Mouse (Mus musculus) adrenal gland, adult (tissue): ENCODE measurements around the gene Rapgef3.

ENCODE experiments used
- DNase-seq, 2 experiments: peaks; one replicate each; pipeline ENCODE4 v3.0.0; 2022 to 2023; ENCODE audit warnings: low spot score in 1 of 2; ENCODE audit not compliant: inconsistent age in 2 of 2

The Rapgef3 gene

DNA sequence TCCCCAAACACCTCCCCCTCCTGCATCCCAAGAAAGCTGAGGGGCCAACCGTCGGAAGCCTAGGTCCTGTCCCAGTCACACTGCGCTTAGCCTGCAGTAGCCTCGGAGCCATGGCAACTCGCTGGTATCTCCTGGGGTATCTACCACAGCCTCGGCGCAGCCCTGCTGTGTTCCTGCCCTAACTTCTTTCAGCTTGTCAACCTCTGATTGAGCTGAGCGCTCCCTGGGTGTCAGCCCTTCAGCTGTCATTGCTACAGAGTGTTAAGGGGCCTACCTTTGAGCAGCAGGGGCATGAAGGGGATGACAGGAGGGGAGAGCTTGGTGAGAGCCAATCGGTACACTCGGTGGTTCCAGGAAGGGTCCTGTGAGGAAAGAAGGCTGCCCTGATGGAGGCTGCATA, 19.5 kb downstream of the Rapgef3 start:
- DNase-seq = no peak

DNA sequence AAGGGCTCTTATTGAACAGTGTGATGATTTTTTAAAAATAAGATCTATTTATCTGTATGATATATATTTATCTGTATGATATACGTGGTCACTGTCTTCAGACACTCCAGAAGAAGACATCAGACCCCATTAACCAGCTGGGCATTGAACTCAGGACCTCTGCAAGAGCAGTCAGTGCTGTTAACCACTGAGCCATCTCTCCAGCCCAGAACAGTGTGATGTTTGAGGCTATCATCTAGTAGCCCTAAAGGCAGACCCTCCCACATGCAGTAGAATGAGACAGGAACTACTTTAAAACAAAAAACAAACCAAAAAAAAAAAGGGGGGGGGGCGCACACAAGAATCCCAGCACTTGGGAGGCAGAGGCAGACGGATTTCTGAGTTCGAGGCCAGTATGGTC, 20.3 kb downstream of the Rapgef3 start:
- no peak for DNase-seq

DNA sequence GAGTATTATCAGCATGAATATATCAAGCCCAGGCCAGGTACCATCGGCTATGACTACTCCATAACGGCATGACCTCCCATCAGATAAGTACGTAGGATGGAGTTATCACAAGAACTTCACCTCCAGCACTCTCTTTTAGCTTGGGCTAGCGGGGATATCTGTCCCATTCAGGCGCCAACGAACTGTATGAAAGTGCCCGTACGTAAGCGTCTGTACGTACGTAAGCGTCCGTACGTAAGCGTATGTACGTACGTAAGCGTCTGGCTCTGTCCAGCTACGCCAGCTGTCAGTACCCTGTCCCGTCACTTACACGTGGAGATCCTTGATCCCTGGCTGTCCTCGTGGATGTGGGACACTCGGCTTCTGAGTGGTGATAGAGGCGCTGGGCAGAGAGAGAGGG, 21.0 kb downstream of the Rapgef3 start:
- no peak for DNase-seq

DNA sequence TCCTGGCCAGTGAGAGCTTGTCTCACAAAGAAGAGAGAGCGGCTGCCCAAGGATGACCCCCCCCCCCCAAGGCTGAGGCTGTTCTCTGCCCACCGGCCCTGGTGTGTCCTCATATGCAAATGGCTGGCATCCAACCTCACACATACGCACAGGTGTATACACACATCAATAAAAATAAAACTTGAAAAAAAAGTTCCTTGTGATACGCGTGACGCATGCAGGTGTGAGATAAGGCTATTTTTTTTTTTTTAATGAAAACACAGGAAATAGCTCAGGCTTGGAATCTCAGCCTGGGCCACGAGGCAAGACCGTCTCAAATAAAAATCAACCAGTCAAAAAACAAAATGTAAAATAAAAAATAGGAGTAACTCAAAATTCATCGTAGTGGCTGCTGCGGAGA, 21.5 kb downstream of the Rapgef3 start:
- DNase-seq = no peak

DNA sequence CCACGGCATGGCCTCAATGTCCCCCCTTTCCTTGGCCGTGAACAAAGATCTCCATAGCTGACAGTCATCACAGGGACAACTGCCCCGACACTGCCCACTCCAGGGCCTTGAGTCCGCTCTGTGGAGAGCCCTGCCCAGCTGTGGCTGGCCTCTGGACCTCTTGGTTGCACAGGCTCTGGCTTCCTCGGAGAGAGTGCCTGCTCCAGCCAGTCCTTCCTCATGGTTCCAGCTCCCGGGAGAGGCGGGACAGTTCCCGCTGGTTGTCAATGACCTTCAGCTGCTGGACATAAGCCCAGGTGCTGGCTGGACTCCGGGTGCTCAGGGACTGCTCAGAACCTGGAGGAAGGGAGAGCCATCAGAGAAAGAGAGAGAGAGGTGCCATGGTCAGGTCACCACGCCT, 22.4 kb downstream of the Rapgef3 start:
- peak; percentile 91 to 94 for DNase-seq

DNA sequence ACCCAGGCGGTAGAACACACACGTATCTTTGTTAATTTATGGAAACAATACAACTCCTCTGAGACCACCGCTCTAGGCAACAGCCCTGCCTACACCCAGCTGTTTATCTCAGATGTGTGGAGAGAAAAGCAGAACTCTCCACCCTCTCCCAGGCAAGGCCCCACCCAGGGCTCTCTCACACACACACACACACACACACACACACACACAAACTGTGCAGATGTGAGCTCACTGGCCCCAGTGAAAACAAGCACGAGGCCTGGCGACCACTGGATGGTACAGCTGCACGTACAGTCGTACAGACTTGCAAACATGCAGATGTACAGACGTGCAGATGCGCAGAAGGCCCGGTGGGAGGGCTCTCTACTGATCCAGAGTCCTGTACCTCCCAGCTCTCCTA, 22.8 kb downstream of the Rapgef3 start:
- DNase-seq = no peak

DNA sequence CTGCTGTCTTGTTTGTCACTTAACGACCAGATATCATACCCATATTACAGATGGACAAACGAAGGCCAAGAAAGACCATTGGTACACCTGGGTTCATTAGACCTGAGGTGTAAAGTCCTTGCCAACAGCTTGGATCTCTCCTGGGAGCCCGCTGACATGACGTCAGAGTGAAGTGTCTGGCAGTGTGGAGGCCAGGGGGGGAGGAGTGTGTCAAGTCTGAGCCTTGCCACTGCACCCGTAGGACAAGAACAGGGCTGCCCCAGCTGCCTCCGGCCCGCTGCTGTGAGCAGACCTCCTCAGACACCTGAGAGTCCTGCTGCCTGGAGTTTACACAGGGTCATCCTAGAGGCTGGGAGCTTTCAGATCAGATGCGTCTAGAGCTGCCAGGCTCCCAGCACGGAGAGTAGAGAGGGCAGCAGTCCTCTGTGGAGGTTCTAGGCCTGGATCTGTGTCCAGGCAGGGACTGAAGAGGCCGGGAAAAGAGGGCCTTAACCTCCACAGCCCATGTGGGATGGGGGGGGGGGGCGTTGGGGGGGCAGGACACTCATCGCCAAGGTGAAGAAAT, 23.7 kb downstream of the Rapgef3 start:
- DNase-seq = peak in 1 of 2 experiments; percentile 59

DNA sequence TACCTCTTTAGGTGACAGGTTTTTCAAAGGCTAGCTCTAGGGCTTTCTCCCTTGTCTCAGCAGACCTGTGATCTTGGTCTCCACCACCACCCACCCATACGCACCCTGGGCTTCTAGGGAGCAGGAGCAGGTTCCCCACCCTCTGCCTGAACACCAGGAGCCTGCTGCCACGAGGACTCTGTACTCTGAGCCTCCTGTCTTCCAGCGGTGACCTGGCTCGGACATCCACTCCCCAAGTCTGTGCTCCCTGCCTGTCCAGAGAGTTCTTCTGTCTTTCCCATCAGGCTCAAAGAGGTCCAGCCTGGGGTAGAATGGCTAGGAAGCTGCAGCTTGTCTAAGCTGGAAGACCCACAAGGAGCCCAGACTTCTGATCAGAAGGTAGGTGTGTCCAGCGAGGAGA, 24.6 kb downstream of the Rapgef3 start:
- DNase-seq = no peak

DNA sequence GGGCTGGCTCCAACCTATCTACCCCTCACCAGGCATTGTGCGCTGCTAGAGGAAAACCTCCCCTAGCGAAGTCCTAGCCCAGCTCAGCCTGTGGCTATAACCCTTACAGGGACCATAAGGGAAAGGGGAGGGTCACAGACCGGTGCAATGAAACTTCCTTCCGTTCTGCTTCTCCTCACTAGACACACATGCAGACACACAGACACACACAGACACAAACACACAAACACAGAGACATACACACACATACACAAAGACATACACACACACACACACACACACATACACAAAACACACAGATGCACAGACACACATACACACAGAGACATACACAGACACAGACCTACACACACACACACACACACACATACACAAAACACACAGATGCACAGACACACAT, 25.2 kb downstream of the Rapgef3 start:
- DNase-seq = no peak

DNA sequence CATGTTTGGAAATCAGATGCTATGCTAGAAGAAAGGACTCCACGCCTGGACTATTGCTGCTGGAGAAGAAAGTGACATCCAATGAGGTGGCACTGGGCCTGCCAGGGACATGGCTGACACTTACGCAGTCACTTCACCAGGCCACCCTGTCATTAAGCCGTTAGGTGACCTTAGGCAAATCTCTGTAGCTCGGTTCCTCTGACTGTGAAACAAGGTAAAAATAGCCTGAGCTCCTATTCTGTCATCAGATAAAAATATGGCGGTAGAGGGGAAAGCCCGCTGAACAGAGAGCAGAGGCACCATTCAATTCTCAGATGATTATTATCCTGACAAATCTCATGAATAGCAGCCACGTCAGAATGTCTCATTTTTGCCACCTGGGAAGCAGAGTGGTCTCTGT, 25.7 kb downstream of the Rapgef3 start:
- peak in 1 of 2 experiments; percentile 32 for DNase-seq

DNA sequence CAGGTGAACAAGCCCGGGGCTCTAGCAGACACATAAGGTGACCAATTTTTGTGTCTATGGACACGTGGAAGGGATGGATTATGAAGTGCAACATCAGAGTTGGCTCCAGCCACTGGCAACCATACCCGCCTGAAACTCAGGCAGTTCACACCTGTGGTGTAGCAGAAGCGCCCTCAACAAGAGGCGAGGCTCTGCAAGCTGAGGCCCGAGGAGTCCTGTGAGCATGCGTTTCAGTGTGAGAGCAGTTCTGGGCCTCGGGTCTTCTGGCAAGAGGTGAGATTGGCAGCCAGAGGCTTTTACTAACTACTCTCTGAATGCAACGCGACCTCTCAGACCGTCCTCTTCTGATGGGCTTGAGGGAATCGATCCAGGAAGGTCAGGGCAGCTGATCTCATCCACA, 26.1 kb downstream of the Rapgef3 start:
- DNase-seq = peak in 1 of 2 experiments; percentile 27

DNA sequence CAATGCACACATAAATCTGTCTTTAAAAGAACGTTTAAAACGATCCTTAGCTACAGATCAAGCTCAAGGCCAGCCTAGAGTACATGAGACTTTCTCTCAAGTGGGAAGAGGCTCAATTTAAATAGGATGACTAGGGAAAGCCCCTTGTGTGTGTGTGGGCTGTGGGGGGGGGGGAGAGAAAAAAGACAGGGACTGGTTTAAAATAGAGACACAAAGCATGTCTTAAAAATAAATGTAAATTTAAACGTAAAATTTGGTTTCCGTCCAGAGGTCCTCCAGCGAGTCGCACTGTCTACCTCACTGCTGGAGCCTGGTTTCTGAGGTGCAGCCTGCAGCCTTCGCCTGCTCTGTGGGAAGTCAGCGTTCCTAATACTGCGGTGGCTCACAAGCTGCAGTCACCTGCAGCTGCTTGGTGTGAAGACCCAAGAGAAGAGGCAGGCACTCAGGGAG, 27.5 kb downstream of the Rapgef3 start:
- DNase-seq = no peak

DNA sequence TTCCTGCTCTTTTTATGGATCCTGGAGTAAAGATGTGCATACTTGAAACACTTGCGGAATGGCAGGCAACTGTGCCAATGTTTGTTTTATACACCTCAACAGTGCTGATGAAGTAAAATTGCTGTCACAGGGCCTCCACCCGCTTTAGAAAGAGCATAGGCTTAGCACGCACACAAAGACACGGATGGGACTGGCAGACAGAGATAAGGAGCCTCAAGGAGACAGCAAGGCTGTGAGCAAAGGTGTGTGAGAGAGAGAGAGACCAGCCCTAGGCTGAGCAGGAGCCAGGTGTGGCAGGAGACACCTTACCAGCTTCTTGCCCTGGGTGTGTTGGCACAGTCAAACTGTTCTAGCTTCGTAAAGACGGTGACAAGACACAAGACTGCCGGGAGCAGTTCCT, 28.8 kb downstream of the Rapgef3 start:
- no peak for DNase-seq

DNA sequence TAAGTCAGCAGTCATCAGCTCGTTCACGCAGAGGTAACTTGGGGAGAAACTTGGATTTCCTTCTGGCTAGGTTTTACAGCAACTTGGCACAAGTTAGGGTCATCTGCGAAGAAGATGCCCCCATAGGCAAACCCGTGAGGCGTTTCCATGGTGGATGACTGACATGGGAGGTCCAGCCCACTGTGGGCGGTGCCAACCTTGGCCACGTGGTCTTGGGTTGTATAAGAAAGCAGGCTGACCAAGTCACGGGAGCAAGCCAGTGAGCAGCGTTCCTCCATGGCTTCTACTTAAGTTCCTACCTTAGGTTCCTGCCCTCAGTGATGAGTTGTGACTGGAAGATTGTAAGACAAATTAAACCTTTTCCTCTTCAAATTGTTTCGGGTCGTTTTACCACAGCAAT, 35.8 kb downstream of the Rapgef3 start:
- DNase-seq = no peak

DNA sequence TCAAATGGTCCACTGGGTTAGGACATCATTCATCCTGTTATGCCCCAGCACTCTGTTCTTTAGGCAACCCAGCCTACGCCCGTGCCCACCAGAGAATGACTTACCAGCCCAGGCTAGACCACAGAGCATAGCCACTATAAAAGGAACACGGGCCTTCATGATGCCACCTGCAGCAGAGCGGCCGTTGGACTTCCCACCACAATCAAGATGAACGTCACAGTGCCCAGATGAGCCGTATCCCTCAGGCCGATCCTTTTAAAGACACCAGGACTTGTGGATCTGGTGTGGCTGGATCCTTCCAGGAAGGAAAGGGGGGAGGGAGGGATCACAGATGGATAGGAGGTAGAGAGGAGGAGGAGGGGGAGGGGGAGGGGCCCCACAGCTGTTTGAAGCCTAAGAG, 36.7 kb downstream of the Rapgef3 start, which contains the start of gene Endou:
Endou (minus strand) TSS at position 229 of the 400 bp plus-strand sequence.
- DNase-seq = no peak

DNA sequence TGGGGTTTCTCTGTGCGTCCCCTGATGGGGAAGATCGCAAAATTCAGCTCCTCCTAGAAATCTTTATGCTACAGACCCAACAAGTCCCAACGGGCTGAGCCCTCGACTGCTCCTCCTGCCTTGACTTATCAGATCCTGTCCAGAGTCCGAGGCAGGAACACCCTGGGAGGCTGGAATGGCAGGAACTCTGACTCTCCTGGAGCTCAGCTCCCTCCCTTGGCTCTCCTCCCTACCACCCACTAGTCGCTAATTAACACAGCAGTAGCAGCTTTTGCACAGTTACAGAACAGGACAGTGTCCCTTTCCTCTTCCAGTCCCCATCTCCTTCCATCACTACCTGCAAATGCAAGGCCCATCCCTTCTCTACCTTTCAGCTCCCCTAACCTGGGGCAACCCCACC, 37.4 kb downstream of the Rapgef3 start:
- no peak for DNase-seq

DNA sequence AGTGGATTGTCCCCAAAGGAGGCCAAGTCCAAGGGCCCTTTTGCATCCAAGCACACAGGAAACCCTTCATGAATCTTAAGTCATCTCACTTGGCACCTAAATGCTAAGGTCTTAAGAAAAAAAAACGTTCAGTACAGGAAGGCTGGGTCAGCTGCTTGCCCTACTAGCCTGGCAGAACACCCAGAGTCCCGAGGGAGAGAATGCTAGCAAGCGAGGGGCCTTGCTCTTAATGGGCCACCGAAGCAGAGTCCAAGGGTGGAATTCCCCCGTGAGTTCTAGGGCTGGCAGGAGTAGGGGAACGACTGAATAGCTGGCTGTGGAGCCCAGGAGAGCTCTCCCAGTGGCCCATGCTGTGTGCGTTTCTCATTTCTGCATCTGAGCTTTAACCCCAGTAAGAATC, 39.0 kb downstream of the Rapgef3 start:
- DNase-seq = no peak

DNA sequence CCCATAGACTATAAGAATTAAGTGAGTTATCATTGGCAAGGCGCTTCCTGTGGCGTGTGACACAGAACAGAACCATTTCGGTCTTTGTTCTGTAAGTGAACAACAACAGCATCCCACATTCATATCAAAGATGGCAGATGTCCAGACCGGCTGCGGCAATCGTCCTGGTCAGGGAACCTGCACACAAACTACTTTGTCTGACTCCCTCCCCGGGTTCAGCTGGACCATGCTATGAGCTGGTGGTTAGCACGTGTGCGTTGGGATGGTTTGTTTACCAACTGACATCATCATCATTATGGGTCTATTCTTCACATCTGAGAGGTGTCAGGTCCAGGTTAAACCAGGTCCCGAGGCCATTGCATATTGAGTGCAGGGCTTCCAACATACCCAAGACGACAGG, 39.4 kb downstream of the Rapgef3 start:
- peak in 1 of 2 experiments; percentile 62 for DNase-seq

DNA sequence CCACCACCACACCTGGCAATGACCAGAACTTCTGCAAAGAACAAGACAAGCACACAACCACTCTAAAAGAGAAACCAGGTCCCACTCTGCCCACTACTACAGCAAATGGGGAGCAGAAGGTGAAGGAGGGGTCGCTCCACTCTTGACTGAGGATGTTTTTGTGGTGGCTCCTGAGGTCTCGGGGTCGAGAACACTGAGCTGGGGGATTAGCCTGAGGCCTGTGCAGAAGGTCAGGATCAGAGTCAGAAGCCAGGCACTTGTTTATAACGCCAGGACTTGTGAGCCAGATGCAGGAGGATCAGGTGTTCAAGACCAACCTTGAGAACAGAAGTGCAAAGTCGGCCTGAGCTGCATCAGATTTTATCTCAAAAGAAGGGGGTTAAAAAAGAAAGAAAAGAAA, 40.3 kb downstream of the Rapgef3 start:
- DNase-seq = no peak

DNA sequence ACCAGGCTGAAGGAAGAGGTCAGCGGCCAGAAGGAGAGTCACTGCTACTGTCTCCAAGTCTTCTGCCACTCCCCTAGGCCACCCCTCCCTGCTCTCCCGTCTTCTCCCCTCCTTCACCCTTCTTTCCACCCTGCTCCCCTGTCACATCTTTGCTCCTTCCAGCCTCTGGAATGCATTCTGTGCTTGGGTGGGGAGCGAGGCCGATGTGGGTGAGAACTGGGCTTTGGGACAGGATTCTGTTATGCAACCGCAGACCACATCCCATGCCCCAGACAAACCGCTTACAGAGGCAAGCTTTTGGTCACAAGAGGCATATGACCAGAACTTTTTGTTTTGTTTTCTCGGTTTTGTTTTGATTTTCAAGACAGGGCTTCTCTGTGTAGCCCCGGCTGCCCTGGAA, 40.7 kb downstream of the Rapgef3 start:
- peak in 1 of 2 experiments; percentile 51 for DNase-seq

DNA sequence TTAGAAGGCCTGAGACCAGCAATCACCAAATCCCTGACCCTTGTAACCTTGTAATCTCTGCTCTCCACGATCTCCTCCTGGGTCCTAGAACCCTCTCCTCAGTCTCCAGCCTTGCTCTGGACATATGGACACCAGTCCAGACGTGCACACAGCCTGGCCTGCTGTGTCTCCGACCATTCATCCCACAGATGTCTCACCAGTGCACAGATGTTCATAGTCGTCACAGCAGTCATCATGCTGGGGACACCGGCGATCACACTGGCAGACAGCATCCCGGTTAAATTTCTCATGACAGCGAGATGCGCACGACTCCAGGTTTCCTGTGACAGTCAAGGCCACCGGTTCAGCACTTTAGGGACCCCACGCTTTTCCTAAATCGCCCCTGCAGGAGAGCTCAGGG, 41.5 kb downstream of the Rapgef3 start:
- DNase-seq = no peak

DNA sequence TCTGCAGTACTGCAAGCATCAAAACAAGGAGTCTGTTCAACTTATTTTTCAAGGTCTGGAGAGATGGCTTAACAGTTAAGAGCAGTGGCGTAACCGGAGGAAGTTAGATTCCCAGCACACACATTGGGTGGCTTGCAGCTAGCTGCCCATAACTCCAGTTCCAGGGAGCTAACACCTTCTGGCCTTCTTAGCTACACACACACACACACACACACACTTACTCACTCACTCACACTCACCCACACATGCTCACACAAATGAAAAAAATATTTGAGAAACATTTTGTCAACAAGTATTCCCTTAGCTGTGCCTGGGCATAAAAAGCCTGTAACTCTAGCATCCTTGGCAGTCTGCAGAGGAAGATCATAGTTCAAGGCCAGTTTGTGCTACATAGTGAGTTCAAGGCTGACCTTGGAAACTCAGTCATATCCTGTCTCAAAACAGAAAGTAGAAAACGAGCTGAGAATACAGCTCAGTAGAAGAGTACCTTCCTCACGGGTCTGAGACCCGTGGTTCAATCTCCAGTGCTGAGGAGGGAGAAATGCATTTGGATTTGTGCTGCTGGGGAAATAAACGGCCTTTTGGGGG, 42.5 kb downstream of the Rapgef3 start:
- DNase-seq = peak; percentile 68 to 90
